In the genomic region with DNA sequence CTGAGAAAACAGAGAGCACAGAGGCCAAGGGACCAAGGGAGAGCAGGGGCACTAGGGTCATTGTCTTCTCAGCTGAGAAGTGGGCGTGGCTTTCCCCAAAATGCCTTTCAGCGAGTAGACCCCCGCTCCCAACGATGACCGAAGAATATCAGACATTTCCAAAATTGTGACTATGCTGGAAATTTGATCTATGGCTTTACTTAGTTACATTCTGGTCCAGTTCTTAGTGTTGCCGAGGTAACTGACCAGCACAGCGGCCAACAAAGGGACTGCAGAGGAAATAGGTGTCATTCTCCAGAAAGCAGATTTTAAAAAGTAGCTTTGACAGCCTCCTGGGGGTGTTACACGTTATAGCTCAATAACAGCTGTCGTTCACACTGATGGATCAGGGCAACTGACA, we compare ENCODE assay signal across 14 mouse cellular contexts. TPM values are rescaled to one million over a fixed set of nuclear protein-coding genes. Genes with fewer than 3 reads are reported as not detected.
A peak's percentile ranks its signal among the peaks of the same experiment; 100 is the strongest.
DNase-seq lines count a peak whose midpoint lies in the region; ATAC-seq lines count a peak whose summit lies in the region.
"Had no signal": no experiment of that assay in that cellular context is flagged by ENCODE, and none has a peak within 500 bp of the region (broad histone marks: within the 10 kb centered on the region; RNA-seq: fewer than 3 reads in every experiment).

No protein-coding gene starts in this region.

- H3K4me3 ChIP-seq in hindbrain, embryonic 11.5 days (ENCODE audit: low read depth, low read length): no peak overlapping the region
- no peak overlapping the region for H3K4me3 ChIP-seq in hindbrain, embryonic 13.5 days
- H3K4me3 ChIP-seq in midbrain, embryonic 12.5 days: no peak overlapping the region
- no peak overlapping the region for H3K4me3 ChIP-seq in midbrain, embryonic 15.5 days
- H3K4me3 ChIP-seq in embryonic facial prominence, embryonic 10.5 days: no peak overlapping the region
- H3K4me3 ChIP-seq: embryonic facial prominence, embryonic 15.5 days; limb, embryonic 15.5 days had no signal

- no peaks in the 10 kb centered on the region for H3K9me3 ChIP-seq in hindbrain, embryonic 11.5 days (ENCODE audit: control insufficient read depth, low read length)
- no peaks in the 10 kb centered on the region for H3K9me3 ChIP-seq in hindbrain, embryonic 13.5 days
- H3K9me3 ChIP-seq in midbrain, embryonic 12.5 days: no peaks in the 10 kb centered on the region
- no peaks in the 10 kb centered on the region for H3K9me3 ChIP-seq in midbrain, embryonic 15.5 days
- no peaks in the 10 kb centered on the region for H3K9me3 ChIP-seq in embryonic facial prominence, embryonic 10.5 days
- H3K9me3 ChIP-seq: embryonic facial prominence, embryonic 15.5 days; limb, embryonic 15.5 days had no signal

- no peak overlapping the region for H3K9ac ChIP-seq in hindbrain, embryonic 11.5 days (ENCODE audit: low read depth, low read length)
- H3K9ac ChIP-seq in hindbrain, embryonic 13.5 days: no peak overlapping the region
- H3K9ac ChIP-seq in midbrain, embryonic 12.5 days (replicated peaks): no peak overlapping the region
- no peak overlapping the region for H3K9ac ChIP-seq in midbrain, embryonic 15.5 days
- H3K9ac ChIP-seq: embryonic facial prominence, embryonic 15.5 days; limb, embryonic 15.5 days had no signal

- no peak for ATAC-seq in hindbrain, embryonic 11.5 days (ENCODE audit: low FRiP score)
- ATAC-seq in hindbrain, embryonic 13.5 days (ENCODE audit: low FRiP score): no peak
- no peak for ATAC-seq in midbrain, embryonic 12.5 days (ENCODE audit: low FRiP score, low read depth)
- ATAC-seq in midbrain, embryonic 15.5 days (replicated peaks): no peak

- no peak overlapping the region for H3K4me2 ChIP-seq in hindbrain, embryonic 11.5 days (replicated peaks; ENCODE audit: low read depth, low read length)
- H3K4me2 ChIP-seq in hindbrain, embryonic 13.5 days: no peak overlapping the region
- 0 out of 2 replicates have a peak overlapping the region, but pooled peaks have one; percentile 3 for H3K4me2 ChIP-seq in midbrain, embryonic 12.5 days (replicated peaks)
- H3K4me2 ChIP-seq in midbrain, embryonic 15.5 days: no peak overlapping the region
- H3K4me2 ChIP-seq: embryonic facial prominence, embryonic 15.5 days; limb, embryonic 15.5 days had no signal

- no peak overlapping the region for H3K27ac ChIP-seq in hindbrain, embryonic 11.5 days (ENCODE audit: low read depth, low read length)
- H3K27ac ChIP-seq in hindbrain, embryonic 13.5 days: no peak overlapping the region
- H3K27ac ChIP-seq in midbrain, embryonic 12.5 days (replicated peaks): no peak overlapping the region
- no peak overlapping the region for H3K27ac ChIP-seq in midbrain, embryonic 15.5 days
- H3K27ac ChIP-seq in embryonic facial prominence, embryonic 10.5 days (replicated peaks): no peak overlapping the region; the same call in 1 of the 2 replicates
- H3K27ac ChIP-seq: embryonic facial prominence, embryonic 15.5 days; limb, embryonic 15.5 days had no signal

- no peaks in the 10 kb centered on the region for H3K36me3 ChIP-seq in hindbrain, embryonic 11.5 days (ENCODE audit: control insufficient read depth, insufficient read depth, low read length)
- no peaks in the 10 kb centered on the region for H3K36me3 ChIP-seq in hindbrain, embryonic 13.5 days
- no peaks in the 10 kb centered on the region for H3K36me3 ChIP-seq in midbrain, embryonic 12.5 days
- no peaks in the 10 kb centered on the region for H3K36me3 ChIP-seq in midbrain, embryonic 15.5 days (replicated peaks)
- no peaks in the 10 kb centered on the region for H3K36me3 ChIP-seq in embryonic facial prominence, embryonic 10.5 days (replicated peaks)
- H3K36me3 ChIP-seq: embryonic facial prominence, embryonic 15.5 days; limb, embryonic 15.5 days had no signal

- WGBS in hindbrain, embryonic 11.5 days: 23% methylated on average over 9 of the region's 9 CpGs
- WGBS in hindbrain, embryonic 13.5 days: 18% methylated on average over 9 of the region's 9 CpGs
- whole genome bisulfite sequencing in midbrain, embryonic 12.5 days: 16% methylated on average over 9 of the region's 9 CpGs
- WGBS in midbrain, embryonic 15.5 days: 9% methylated on average over 9 of the region's 9 CpGs
- 43% methylated on average over 9 of the region's 9 CpGs for WGBS in embryonic facial prominence, embryonic 10.5 days

- DNase-seq in hindbrain, embryonic 11.5 days (ENCODE audit: low spot score): peak; percentile 45
- peak; percentile 16 for DNase-seq in embryonic facial prominence, embryonic 10.5 days (ENCODE audit: low spot score)
- peak; percentile 43 for DNase-seq in testis, postnatal 10 days (ENCODE audit: low spot score)
- DNase-seq in urinary bladder, adult 18-20 months (ENCODE audit: low spot score in 2 of 2): no peak
- no peak for DNase-seq in lung, postnatal 25 days (ENCODE audit: low spot score)
- DNase-seq: cerebellum, adult 9-11 months; gastrocnemius, postnatal 36 days; lung, postnatal 14 days; thymus, adult 2 months had no signal

- H3K4me1 ChIP-seq in hindbrain, embryonic 11.5 days (replicated peaks; ENCODE audit: control insufficient read depth, insufficient read depth, low read length): no peaks in the 10 kb centered on the region
- 0 out of 2 replicates have a peak, but pooled peaks cover 11% of the 10 kb centered on the region for H3K4me1 ChIP-seq in hindbrain, embryonic 13.5 days (replicated peaks)
- peaks cover 12% of the 10 kb centered on the region; the same call in 1 of the 2 replicates for H3K4me1 ChIP-seq in midbrain, embryonic 12.5 days
- no peaks in the 10 kb centered on the region; the same call in 1 of the 2 replicates for H3K4me1 ChIP-seq in midbrain, embryonic 15.5 days
- H3K4me1 ChIP-seq in embryonic facial prominence, embryonic 10.5 days: peaks cover 19% of the 10 kb centered on the region

- H3K27me3 ChIP-seq in hindbrain, embryonic 11.5 days (ENCODE audit: control insufficient read depth, insufficient read depth, low read length): no peaks in the 10 kb centered on the region
- no peaks in the 10 kb centered on the region for H3K27me3 ChIP-seq in hindbrain, embryonic 13.5 days
- peaks cover 8% of the 10 kb centered on the region for H3K27me3 ChIP-seq in midbrain, embryonic 12.5 days
- no peaks in the 10 kb centered on the region for H3K27me3 ChIP-seq in midbrain, embryonic 15.5 days (replicated peaks)
- no peaks in the 10 kb centered on the region for H3K27me3 ChIP-seq in embryonic facial prominence, embryonic 10.5 days (replicated peaks; ENCODE audit: low read depth, poor library complexity, severe bottlenecking)
- H3K27me3 ChIP-seq: embryonic facial prominence, embryonic 15.5 days; limb, embryonic 15.5 days had no signal

RNA-seq across cellular contexts. Expression of gene Myom1, which starts 35.2 kb away (rescaled TPM):
- polyA plus RNA-seq in hindbrain, embryonic 11.5 days (2014; fragmentation: Nextera tagmentation; extraction: Ambion mirVana): 2.0 and 2.8 TPM in 2 replicates
- 1.2 and 1.6 TPM in 2 replicates for polyA plus RNA-seq in hindbrain, embryonic 13.5 days (2015; fragmentation: Nextera tagmentation; extraction: Ambion mirVana)
- polyA plus RNA-seq in midbrain, embryonic 12.5 days (2016; fragmentation: Nextera tagmentation; extraction: Ambion mirVana): 1.0 and 2.5 TPM in 2 replicates
- polyA plus RNA-seq in midbrain, embryonic 15.5 days (2015; fragmentation: Nextera tagmentation; extraction: Ambion mirVana): 0.87 and 1.3 TPM in 2 replicates
- polyA plus RNA-seq in embryonic facial prominence, embryonic 10.5 days (2016; fragmentation: Nextera tagmentation; extraction: Ambion mirVana): 2.5 and 3.4 TPM in 2 replicates

RNA-seq across cellular contexts. Expression of gene Myl12a, which starts 35.5 kb away (rescaled TPM):
- polyA plus RNA-seq in hindbrain, embryonic 11.5 days (2014; fragmentation: Nextera tagmentation; extraction: Ambion mirVana): 448 and 472 TPM in 2 replicates
- polyA plus RNA-seq in hindbrain, embryonic 13.5 days (2015; fragmentation: Nextera tagmentation; extraction: Ambion mirVana): 153 and 157 TPM in 2 replicates
- polyA plus RNA-seq in midbrain, embryonic 12.5 days (2016; fragmentation: Nextera tagmentation; extraction: Ambion mirVana): 275 and 332 TPM in 2 replicates
- polyA plus RNA-seq in midbrain, embryonic 15.5 days (2015; fragmentation: Nextera tagmentation; extraction: Ambion mirVana): 93.2 and 107 TPM in 2 replicates
- polyA plus RNA-seq in embryonic facial prominence, embryonic 10.5 days (2016; fragmentation: Nextera tagmentation; extraction: Ambion mirVana): 439 and 451 TPM in 2 replicates

Comparison
In these comparisons a context has a peak if more than half of its experiments do, and no peak if none do; other contexts are left out.
1. DNase-seq: peak in hindbrain, embryonic 11.5 days (single experiment), embryonic facial prominence, embryonic 10.5 days (single experiment) and testis, postnatal 10 days (single experiment); none in urinary bladder, adult 18-20 months (0 of 2) and lung, postnatal 25 days (single experiment).